Mouse (Mus musculus) lung, adult 2 months (tissue): Measurements from ENCODE around the gene Nacc1.

ENCODE experiments used
- CTCF ChIP-seq: fragments of 200-500 bp; IDR thresholded peaks from 2 replicates; pipeline ENCODE4 v1.5.1; 2011; ENCODE audit warnings: mild to moderate bottlenecking, low read length, control low read depth; ENCODE audit not compliant: insufficient read depth
- POLR2A ChIP-seq: fragments of 200-500 bp; IDR thresholded peaks from 2 replicates; pipeline ENCODE4 v1.6.1; 2011; ENCODE audit warnings: low read depth, mild to moderate bottlenecking, control low read depth, low read length, borderline replicate concordance; ENCODE audit errors: extremely low read depth

GRCm38 (mm10) chr8:84657203-84657602 is 30.5 kb downstream of the Nacc1 start:
- no peak for TF ChIP-seq CTCF
- no peak for TF ChIP-seq POLR2A
